Mouse (Mus musculus): Measurements from ENCODE around the gene Smpd4. TPM values are rescaled to one million over a fixed set of nuclear protein-coding genes. Genes with fewer than 3 reads are reported as not detected.

The Smpd4 gene
- total and polyA plus RNA-seq, 2 experiments from 2014 or later = 26.2 to 48.3 TPM

DNA sequence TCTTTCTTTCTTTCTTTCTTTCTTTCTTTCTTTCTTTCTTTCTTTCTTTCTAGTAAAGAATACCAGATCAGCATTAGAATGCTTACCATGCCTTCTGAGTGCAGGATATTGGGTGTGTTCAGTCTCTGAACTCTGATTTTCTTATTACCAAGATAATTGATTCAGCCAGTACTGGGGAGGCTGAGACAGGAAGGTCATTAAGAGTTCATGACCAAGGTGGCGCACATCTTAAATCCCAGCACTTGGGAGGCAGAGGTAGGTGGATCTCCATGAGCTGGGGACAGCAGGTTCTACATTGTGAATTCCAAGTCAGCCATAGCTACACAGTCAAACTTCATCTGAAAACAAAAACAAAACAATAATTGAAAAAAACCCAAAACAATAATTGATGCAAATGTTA, 2.8 kb downstream of the Smpd4 start:
- DNase-seq = no peak
- no peak overlapping the region for H3K4me2 ChIP-seq (ENCODE audit: low read depth)
- H3K9me3 ChIP-seq (ENCODE audit: low read length) = no peaks in the 10 kb centered on the region
- peaks cover 6% of the 10 kb centered on the region; the same call in 1 of the 2 replicates for H3K4me1 ChIP-seq (ENCODE audit: insufficient read depth)
- WGBS = 91% methylated on average over 1 of the region's 1 CpGs
- H3K4me3 ChIP-seq (ENCODE audit: low read depth, low read length) = no peak overlapping the region
- TF ChIP-seq CTCF (IDR thresholded peaks at IDR 0.05; ENCODE audit: low read depth) = no peak
- no peak overlapping the region for H3K9ac ChIP-seq
- no peaks in the 10 kb centered on the region for H3K27me3 ChIP-seq (ENCODE audit: insufficient read depth, low read length)
- ATAC-seq = no peak
- H3K27ac ChIP-seq (ENCODE audit: low read depth, low read length) = no peak overlapping the region
- peaks cover 22% of the 10 kb centered on the region for H3K36me3 ChIP-seq (ENCODE audit: insufficient read depth)

DNA sequence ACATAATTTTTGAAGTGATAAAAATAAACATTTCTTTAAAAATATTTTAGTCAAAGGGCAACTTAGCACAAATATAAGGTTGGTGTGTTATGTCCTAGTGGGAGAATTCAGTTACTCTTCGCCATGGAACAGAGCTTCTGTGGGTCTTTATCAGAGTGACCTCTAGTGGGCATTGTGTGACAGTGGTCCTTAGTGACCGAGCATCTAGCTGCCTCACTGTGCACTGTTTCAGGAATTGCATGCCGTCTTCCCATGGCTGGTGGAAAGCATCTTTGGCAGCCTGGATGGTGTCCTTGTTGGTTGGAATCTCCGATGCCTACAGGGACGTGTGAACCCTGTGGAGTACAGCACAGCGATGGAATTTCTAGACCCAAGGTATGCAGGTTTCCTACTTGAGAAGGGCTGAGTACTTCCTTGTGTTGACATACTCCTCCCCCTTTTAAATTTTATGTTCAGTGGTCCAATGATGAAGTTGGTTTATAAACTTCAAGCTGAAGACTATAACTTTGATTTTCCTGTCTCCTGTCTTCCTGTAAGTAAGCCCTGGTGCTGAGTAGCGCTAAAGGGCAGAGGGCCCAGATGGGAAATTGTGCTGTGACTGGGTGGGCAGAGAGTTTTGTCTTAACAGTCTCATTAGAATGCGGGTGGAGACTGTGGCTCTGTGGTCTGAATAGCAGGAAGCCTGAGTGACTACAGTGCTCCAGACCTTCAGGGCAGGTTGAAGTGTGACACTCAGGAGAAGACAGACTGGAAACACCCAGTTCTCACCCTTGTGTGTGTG, 6.5 kb downstream of the Smpd4 start:
- ATAC-seq = peak; percentile 78
- no peak overlapping the region for H3K4me3 ChIP-seq (ENCODE audit: low read depth, low read length)
- peak; percentile 38 for DNase-seq
- WGBS = 65% methylated on average over 8 of the region's 8 CpGs
- no peak overlapping the region for H3K9ac ChIP-seq
- H3K36me3 ChIP-seq (ENCODE audit: insufficient read depth) = peaks cover 59% of the 10 kb centered on the region
- no peak overlapping the region for H3K27ac ChIP-seq (ENCODE audit: low read depth, low read length)
- H3K9me3 ChIP-seq (ENCODE audit: low read length) = no peaks in the 10 kb centered on the region
- H3K4me2 ChIP-seq (ENCODE audit: low read depth) = no peak overlapping the region
- TF ChIP-seq CTCF (IDR thresholded peaks at IDR 0.05; ENCODE audit: low read depth) = peak; percentile 72
- H3K4me1 ChIP-seq (ENCODE audit: insufficient read depth) = no peaks in the 10 kb centered on the region
- H3K27me3 ChIP-seq (ENCODE audit: insufficient read depth, low read length) = no peaks in the 10 kb centered on the region

DNA sequence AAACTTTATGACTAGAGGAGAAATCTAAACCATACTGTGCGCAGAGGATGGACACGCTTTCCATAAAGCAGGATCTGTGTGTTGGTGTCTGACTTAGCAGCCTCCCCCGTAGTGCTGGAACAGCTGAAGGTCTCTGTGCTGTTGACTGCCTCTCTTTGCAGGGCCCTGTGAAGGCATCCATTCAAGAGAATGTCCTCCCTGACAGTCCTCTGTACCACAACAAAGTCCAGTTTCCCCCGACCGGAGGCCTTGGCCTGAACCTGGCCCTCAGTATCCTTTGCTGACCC, 7.1 kb downstream of the Smpd4 start:
- Histone ChIP-seq H3K27me3 (ENCODE audit: insufficient read depth, low read length) (no peaks in the 10 kb centered on the region), H3K36me3 (ENCODE audit: insufficient read depth) (peaks cover 63% of the 10 kb centered on the region), H3K9ac (no peak overlapping the region), H3K4me1 (ENCODE audit: insufficient read depth) (no peaks in the 10 kb centered on the region), H3K9me3 (ENCODE audit: low read length) (no peaks in the 10 kb centered on the region), H3K4me2 (ENCODE audit: low read depth) (no peak overlapping the region), H3K4me3 (ENCODE audit: low read depth, low read length) (no peak overlapping the region), H3K27ac (ENCODE audit: low read depth, low read length) (no peak overlapping the region)
- ATAC-seq (no peak), DNase-seq (no peak)
- WGBS = 96% methylated on average over 5 of the region's 5 CpGs
- no peak for TF ChIP-seq CTCF (IDR thresholded peaks at IDR 0.05; ENCODE audit: low read depth)

DNA sequence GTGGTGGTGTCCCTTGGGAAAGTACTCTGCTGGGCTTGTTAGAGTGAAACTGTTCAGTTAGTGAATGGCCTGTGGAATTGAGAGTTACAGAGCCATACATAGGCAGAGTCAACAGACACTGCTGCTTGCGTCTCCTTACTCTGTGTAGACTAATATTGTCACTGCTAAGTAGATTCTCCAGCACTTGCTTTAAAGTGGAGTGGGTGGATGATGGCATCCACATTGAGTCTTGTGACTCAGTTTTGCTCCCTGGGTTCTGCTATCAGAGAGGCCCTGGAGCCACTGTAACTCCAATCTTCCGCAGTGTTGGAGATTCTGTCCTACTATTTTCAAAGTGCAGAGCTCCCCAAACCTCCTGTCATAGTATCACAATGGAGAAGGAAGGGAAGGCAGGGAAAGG, 13.4 kb downstream of the Smpd4 start:
- TF ChIP-seq CTCF (IDR thresholded peaks at IDR 0.05; ENCODE audit: low read depth) = no peak
- no peak for DNase-seq
- H3K9ac ChIP-seq = no peak overlapping the region
- no peak for ATAC-seq
- H3K9me3 ChIP-seq (ENCODE audit: low read length) = no peaks in the 10 kb centered on the region
- WGBS = 97% methylated on average over 2 of the region's 2 CpGs
- no peak overlapping the region for H3K4me3 ChIP-seq (ENCODE audit: low read depth, low read length)
- no peak overlapping the region for H3K4me2 ChIP-seq (ENCODE audit: low read depth)
- H3K27me3 ChIP-seq (ENCODE audit: insufficient read depth, low read length) = no peaks in the 10 kb centered on the region
- H3K36me3 ChIP-seq (ENCODE audit: insufficient read depth) = peaks cover 75% of the 10 kb centered on the region
- no peaks in the 10 kb centered on the region for H3K4me1 ChIP-seq (ENCODE audit: insufficient read depth)
- H3K27ac ChIP-seq (ENCODE audit: low read depth, low read length) = no peak overlapping the region

DNA sequence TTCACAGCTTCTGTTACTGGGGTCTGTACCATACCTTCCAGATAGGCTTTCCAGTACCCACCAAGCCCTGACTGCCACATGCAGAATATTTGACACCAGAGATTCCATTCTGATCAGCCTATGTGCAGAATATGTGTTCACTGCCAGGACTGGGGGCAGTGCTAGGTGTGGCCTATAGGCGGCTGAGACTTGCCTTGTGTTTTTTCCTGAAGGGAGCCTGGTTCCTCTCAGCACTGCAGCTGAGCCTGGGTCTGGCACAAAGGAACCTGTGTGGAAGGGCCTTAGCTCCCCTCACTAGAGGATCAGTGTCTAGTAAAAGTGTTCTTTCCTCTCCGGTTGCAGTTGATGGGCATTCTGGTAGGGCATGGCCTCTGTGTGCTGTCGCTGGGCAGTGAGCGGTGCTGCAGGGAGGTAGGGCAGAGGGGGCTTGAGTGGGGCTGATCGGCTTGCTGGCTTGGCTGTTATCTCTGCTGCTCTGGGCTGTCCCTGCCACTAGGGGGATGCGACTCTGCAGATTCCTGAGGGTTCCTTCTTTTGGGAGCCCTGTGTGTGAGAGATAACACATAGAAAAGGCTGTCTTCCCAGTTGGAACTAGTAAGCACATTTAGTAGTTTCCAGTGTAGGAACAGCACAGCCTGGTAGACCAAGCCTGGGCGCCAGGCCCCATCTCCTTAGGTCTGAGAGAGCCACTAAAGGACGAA, 14.5 kb downstream of the Smpd4 start:
- H3K36me3 ChIP-seq (ENCODE audit: insufficient read depth) = peaks cover 73% of the 10 kb centered on the region
- no peaks in the 10 kb centered on the region for H3K27me3 ChIP-seq (ENCODE audit: insufficient read depth, low read length)
- H3K4me2 ChIP-seq (ENCODE audit: low read depth) = no peak overlapping the region
- H3K9me3 ChIP-seq (ENCODE audit: low read length) = no peaks in the 10 kb centered on the region
- TF ChIP-seq CTCF (IDR thresholded peaks at IDR 0.05; ENCODE audit: low read depth) = peak; percentile 49; the same call in 1 of the 2 replicates
- WGBS = 75% methylated on average over 8 of the region's 8 CpGs
- DNase-seq (no peak), ATAC-seq (peak; percentile 59)
- H3K27ac ChIP-seq (ENCODE audit: low read depth, low read length) = no peak overlapping the region
- no peak overlapping the region for H3K4me3 ChIP-seq (ENCODE audit: low read depth, low read length)
- H3K4me1 ChIP-seq (ENCODE audit: insufficient read depth) = no peaks in the 10 kb centered on the region
- no peak overlapping the region for H3K9ac ChIP-seq

DNA sequence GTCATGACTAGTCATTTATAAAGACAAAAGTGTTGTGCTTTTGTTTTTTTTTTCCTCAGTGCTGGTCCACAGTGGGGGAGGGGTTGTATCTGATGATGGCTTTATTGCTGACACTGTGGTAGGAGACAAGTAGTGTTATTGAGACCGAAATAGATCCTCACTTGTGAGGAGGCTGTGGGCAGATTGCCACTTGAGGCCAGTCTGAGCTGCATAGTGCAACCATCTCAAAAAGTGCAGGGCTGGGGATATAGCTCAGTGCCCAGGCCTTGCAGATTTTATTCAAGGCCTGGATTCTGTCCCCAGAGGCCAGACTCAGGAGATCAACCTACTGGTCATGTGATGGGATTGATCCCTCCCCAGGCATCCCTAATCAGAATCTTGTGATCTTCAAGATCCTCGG, 17.8 kb downstream of the Smpd4 start:
- TF ChIP-seq CTCF (IDR thresholded peaks at IDR 0.05; ENCODE audit: low read depth) = no peak
- 89% methylated on average over 2 of the region's 2 CpGs for WGBS
- Histone ChIP-seq H3K9me3 (ENCODE audit: low read length) (no peaks in the 10 kb centered on the region), H3K4me3 (ENCODE audit: low read depth, low read length) (no peak overlapping the region), H3K27ac (ENCODE audit: low read depth, low read length) (no peak overlapping the region), H3K27me3 (ENCODE audit: insufficient read depth, low read length) (no peaks in the 10 kb centered on the region), H3K36me3 (ENCODE audit: insufficient read depth) (peaks cover 73% of the 10 kb centered on the region), H3K4me2 (ENCODE audit: low read depth) (no peak overlapping the region), H3K9ac (no peak overlapping the region), H3K4me1 (ENCODE audit: insufficient read depth) (no peaks in the 10 kb centered on the region)
- DNase-seq (no peak), ATAC-seq (no peak)

DNA sequence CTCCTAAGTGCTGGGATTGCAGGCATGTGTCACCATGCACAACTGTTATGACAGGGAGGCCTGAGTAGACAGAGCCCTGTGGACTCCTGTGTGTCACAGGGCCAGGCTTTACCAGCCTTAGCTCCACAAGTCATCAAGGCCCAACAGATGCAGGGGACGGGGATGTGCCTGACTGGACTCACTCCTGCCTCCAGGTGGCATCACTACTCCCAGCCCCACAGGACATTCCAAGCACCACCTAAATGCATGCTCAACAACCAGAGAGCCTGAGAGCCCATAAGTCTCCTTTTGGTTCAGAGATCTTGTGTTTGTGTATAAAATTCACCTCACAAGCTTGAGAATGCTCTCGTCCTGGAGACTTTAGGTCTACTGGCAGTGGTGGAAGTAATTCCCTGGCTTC, 18.5 kb downstream of the Smpd4 start:
- no peak overlapping the region for H3K27ac ChIP-seq (ENCODE audit: low read depth, low read length)
- WGBS = 82% methylated on average over 2 of the region's 2 CpGs
- H3K4me1 ChIP-seq (ENCODE audit: insufficient read depth) = no peaks in the 10 kb centered on the region
- no peak for DNase-seq
- ATAC-seq = no peak
- peaks cover 73% of the 10 kb centered on the region for H3K36me3 ChIP-seq (ENCODE audit: insufficient read depth)
- H3K9me3 ChIP-seq (ENCODE audit: low read length) = no peaks in the 10 kb centered on the region
- H3K9ac ChIP-seq = no peak overlapping the region
- H3K4me3 ChIP-seq (ENCODE audit: low read depth, low read length) = no peak overlapping the region
- no peak overlapping the region for H3K4me2 ChIP-seq (ENCODE audit: low read depth)
- peak; percentile 27; the same call in 1 of the 2 replicates for TF ChIP-seq CTCF (IDR thresholded peaks at IDR 0.05; ENCODE audit: low read depth)
- no peaks in the 10 kb centered on the region for H3K27me3 ChIP-seq (ENCODE audit: insufficient read depth, low read length)

Measured in forebrain, postnatal 0 days (tissue).